Mouse (Mus musculus): ENCODE measurements around the gene Akt3. TPM values are rescaled to one million over a fixed set of nuclear protein-coding genes. Genes with fewer than 3 reads are reported as not detected.

The Akt3 gene
- polyA plus RNA-seq, 2 experiments, result 7.2 to 14.5 TPM

DNA sequence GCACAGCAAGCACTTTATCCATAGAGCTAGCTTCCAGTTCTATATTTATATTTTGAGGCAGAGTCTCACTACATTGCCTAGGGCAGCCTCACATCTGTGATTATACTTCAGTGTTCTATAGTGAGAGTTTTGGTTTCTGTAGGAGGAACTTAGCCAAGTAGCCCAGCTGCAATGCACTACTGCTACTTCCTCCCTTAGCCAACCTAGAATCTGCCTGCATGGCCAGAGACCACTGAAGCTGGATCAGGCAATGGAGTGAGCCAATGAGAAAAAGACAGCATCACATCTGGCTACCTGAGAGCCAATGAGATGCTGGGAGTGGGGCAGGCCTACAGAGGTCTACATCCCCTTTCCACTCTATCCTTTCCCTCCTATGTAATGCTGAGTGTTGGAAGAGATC lies 192.3 kb downstream of the Akt3 start:
- no peak for ATAC-seq (ENCODE audit: low FRiP score, low read depth)
- Histone ChIP-seq H3K4me2 (replicated peaks; ENCODE audit: low read depth, low read length, severe bottlenecking) (no peak overlapping the region), H3K27me3 (ENCODE audit: control insufficient read depth, insufficient read depth, low read length) (no peaks in the 10 kb centered on the region), H3K4me1 (ENCODE audit: control insufficient read depth, insufficient read depth, low read length) (no peaks in the 10 kb centered on the region), H3K36me3 (ENCODE audit: control insufficient read depth, insufficient read depth, low read length) (peaks cover 6% of the 10 kb centered on the region), H3K9me3 (ENCODE audit: control insufficient read depth, low read length) (no peaks in the 10 kb centered on the region), H3K9ac (ENCODE audit: low read depth, low read length, severe bottlenecking) (no peak overlapping the region), H3K4me3 (replicated peaks; ENCODE audit: low read length) (no peak overlapping the region), H3K27ac (replicated peaks; ENCODE audit: low read depth, low read length) (no peak overlapping the region)
- DNase-seq (ENCODE audit: low spot score), result no peak
- TF ChIP-seq POLR2A (IDR thresholded peaks at IDR 0.05; ENCODE audit: borderline replicate concordance, extremely low read depth, insufficient read depth, insufficient read length), result no peak

DNA sequence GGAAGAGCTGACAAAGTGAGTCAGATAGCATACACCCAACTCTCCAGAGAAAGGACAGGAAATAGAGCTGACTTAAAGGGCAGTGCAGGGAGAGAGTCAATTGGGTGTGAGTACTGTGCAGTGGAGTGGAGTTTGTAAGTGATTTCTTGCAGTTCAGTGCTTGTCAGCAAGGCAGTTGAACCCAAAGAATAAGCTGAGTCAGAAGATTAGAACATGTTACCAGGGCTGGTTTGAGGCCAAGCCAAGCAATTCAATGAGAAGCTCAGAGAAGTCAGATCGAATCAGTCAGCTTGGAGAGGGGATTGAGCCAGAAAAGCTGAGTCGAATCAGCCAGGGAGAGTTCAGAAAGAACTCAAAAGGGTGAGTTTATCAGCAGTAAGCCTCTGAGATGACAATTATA lies 196.2 kb downstream of the Akt3 start:
- H3K9me3 ChIP-seq (ENCODE audit: control insufficient read depth, low read length), result no peaks in the 10 kb centered on the region
- peaks cover 9% of the 10 kb centered on the region for H3K36me3 ChIP-seq (ENCODE audit: control insufficient read depth, insufficient read depth, low read length)
- H3K4me2 ChIP-seq (replicated peaks; ENCODE audit: low read depth, low read length, severe bottlenecking), result no peak overlapping the region
- H3K27ac ChIP-seq (replicated peaks; ENCODE audit: low read depth, low read length), result no peak overlapping the region
- no peak overlapping the region for H3K4me3 ChIP-seq (replicated peaks; ENCODE audit: low read length)
- 91% methylated on average over 2 of the region's 2 CpGs for WGBS
- no peak overlapping the region for H3K9ac ChIP-seq (ENCODE audit: low read depth, low read length, severe bottlenecking)
- no peak for TF ChIP-seq POLR2A (IDR thresholded peaks at IDR 0.05; ENCODE audit: borderline replicate concordance, extremely low read depth, insufficient read depth, insufficient read length)
- ATAC-seq (ENCODE audit: low FRiP score, low read depth) (no peak), DNase-seq (ENCODE audit: low spot score) (no peak)
- no peaks in the 10 kb centered on the region for H3K4me1 ChIP-seq (ENCODE audit: control insufficient read depth, insufficient read depth, low read length)
- H3K27me3 ChIP-seq (ENCODE audit: control insufficient read depth, insufficient read depth, low read length), result no peaks in the 10 kb centered on the region

DNA sequence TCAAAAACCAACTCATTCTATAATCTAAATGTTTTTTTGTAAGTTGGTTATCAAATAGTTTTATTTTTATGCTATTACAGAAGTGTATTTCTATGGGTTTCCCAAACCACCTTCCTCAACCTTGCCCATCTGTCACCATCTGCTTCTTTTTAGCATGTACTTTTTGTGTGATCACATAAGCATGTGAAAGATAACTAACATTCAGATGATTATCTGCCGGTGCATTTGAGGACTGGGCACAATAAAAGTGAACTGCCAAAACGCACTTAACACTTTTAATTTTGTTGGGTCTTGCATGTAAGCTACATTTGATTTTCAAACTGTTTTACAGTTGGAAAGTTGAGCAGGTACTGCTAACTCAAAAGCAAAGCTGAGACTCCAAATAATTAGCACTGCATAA lies 203.1 kb downstream of the Akt3 start:
- H3K27me3 ChIP-seq (ENCODE audit: control insufficient read depth, insufficient read depth, low read length), result no peaks in the 10 kb centered on the region
- WGBS, result 63% methylated on average over 2 of the region's 2 CpGs
- no peak overlapping the region for H3K4me2 ChIP-seq (replicated peaks; ENCODE audit: low read depth, low read length, severe bottlenecking)

DNA sequence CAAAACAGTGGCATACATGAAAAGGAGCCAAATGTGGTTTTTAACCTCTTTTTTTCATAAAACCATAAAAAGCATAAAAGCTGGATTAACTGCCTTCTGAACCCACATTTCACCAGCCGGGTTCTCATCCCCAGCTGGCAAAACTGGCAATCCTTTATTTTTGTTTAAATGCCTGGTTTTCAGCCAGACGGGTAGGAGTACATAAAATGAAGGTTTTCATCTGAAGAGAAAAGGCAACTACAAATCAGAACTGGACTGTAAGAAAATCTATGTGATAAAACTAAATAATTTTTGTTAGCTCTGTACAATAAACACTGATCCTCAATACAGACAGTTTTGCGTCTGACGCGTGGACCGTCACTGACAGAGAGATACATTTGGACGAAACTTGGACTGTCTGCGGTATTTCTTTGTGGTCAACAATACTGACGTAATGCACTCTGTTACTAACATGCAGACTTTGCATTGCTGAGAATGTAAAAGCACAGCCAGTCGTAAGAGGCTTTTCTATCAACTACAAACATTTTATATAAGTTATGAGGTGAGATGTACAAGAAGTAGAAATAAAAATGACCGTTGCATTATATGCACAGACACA lies 206.5 kb downstream of the Akt3 start:
- H3K36me3 ChIP-seq (ENCODE audit: control insufficient read depth, insufficient read depth, low read length), result 0 out of 2 replicates have a peak, but pooled peaks cover 3% of the 10 kb centered on the region
- H3K9ac ChIP-seq (ENCODE audit: low read depth, low read length, severe bottlenecking), result no peak overlapping the region
- 72% methylated on average over 11 of the region's 11 CpGs for WGBS
- no peak for TF ChIP-seq POLR2A (IDR thresholded peaks at IDR 0.05; ENCODE audit: borderline replicate concordance, extremely low read depth, insufficient read depth, insufficient read length)
- no peaks in the 10 kb centered on the region for H3K9me3 ChIP-seq (ENCODE audit: control insufficient read depth, low read length)
- H3K4me1 ChIP-seq (ENCODE audit: control insufficient read depth, insufficient read depth, low read length), result no peaks in the 10 kb centered on the region
- no peaks in the 10 kb centered on the region for H3K27me3 ChIP-seq (ENCODE audit: control insufficient read depth, insufficient read depth, low read length)
- ATAC-seq (ENCODE audit: low FRiP score, low read depth), result no peak
- no peak overlapping the region for H3K4me2 ChIP-seq (replicated peaks; ENCODE audit: low read depth, low read length, severe bottlenecking)
- no peak overlapping the region for H3K4me3 ChIP-seq (replicated peaks; ENCODE audit: low read length)
- H3K27ac ChIP-seq (replicated peaks; ENCODE audit: low read depth, low read length), result no peak overlapping the region
- DNase-seq (ENCODE audit: low spot score), result no peak

More for the DNA sequence above, 203.1 kb downstream of the Akt3 start:
- Histone ChIP-seq H3K9ac (ENCODE audit: low read depth, low read length, severe bottlenecking) (no peak overlapping the region), H3K4me1 (ENCODE audit: control insufficient read depth, insufficient read depth, low read length) (no peaks in the 10 kb centered on the region), H3K36me3 (ENCODE audit: control insufficient read depth, insufficient read depth, low read length) (0 out of 2 replicates have a peak, but pooled peaks cover 5% of the 10 kb centered on the region), H3K4me3 (replicated peaks; ENCODE audit: low read length) (no peak overlapping the region), H3K9me3 (ENCODE audit: control insufficient read depth, low read length) (no peaks in the 10 kb centered on the region), H3K27ac (replicated peaks; ENCODE audit: low read depth, low read length) (no peak overlapping the region)
- ATAC-seq (ENCODE audit: low FRiP score, low read depth) (no peak), DNase-seq (ENCODE audit: low spot score) (no peak)
- TF ChIP-seq POLR2A (IDR thresholded peaks at IDR 0.05; ENCODE audit: borderline replicate concordance, extremely low read depth, insufficient read depth, insufficient read length), result no peak

DNA sequence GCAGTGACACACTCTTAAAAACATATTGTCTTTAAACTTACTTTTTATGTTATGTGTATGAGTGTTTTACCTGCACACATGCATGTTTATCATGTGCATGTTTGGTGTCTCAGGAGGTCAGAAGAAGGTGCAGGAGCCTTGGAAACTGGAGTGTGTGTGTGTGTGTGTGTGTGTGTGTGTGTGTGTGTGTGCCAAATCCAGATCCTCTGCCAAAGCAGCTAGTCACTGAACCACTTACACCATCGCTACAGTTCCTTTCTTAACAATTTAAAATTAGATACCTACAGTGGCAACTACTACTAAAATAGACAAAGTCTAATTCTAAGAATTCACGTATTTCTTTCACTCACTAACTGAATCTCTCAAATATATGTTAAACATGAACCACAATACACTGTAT lies 209.2 kb downstream of the Akt3 start:
- DNase-seq (ENCODE audit: low spot score) (no peak), ATAC-seq (ENCODE audit: low FRiP score, low read depth) (no peak)
- 90% methylated on average over 2 of the region's 2 CpGs for WGBS
- Histone ChIP-seq H3K9ac (ENCODE audit: low read depth, low read length, severe bottlenecking) (no peak overlapping the region), H3K4me2 (replicated peaks; ENCODE audit: low read depth, low read length, severe bottlenecking) (no peak overlapping the region), H3K4me1 (ENCODE audit: control insufficient read depth, insufficient read depth, low read length) (no peaks in the 10 kb centered on the region), H3K27me3 (ENCODE audit: control insufficient read depth, insufficient read depth, low read length) (no peaks in the 10 kb centered on the region), H3K36me3 (ENCODE audit: control insufficient read depth, insufficient read depth, low read length) (0 out of 2 replicates have a peak, but pooled peaks cover 3% of the 10 kb centered on the region), H3K4me3 (replicated peaks; ENCODE audit: low read length) (no peak overlapping the region), H3K27ac (replicated peaks; ENCODE audit: low read depth, low read length) (no peak overlapping the region), H3K9me3 (ENCODE audit: control insufficient read depth, low read length) (no peaks in the 10 kb centered on the region)
- no peak for TF ChIP-seq POLR2A (IDR thresholded peaks at IDR 0.05; ENCODE audit: borderline replicate concordance, extremely low read depth, insufficient read depth, insufficient read length)
